Mouse (Mus musculus) kidney, adult 2 months (tissue): Measurements from ENCODE around the gene Hhat. TPM values are rescaled to one million over a fixed set of nuclear protein-coding genes. Genes with fewer than 3 reads are reported as not detected.

Source experiments
- DNase-seq: peaks from one replicate; pipeline ENCODE4 v3.0.0; 2021
- H3K27ac ChIP-seq: fragments of 200-500 bp; 2 replicates; pipeline ENCODE4 v1.5.1; 2012; ENCODE audit warnings: low read depth, low read length, control low read depth, inconsistent platforms; ENCODE audit not compliant: insufficient read depth
- H3K27me3 ChIP-seq: fragments of 200-500 bp; replicated peaks from 2 replicates; pipeline ENCODE4 v1.6.1; 2012; ENCODE audit warnings: mild to moderate bottlenecking, moderate library complexity, low read length, inconsistent platforms; ENCODE audit not compliant: control insufficient read depth, insufficient read depth
- H3K36me3 ChIP-seq: fragments of 200-500 bp; 2 replicates; pipeline ENCODE4 v1.6.1; 2012; ENCODE audit warnings: mild to moderate bottlenecking, moderate library complexity, low read length, inconsistent platforms; ENCODE audit not compliant: control insufficient read depth, insufficient read depth
- H3K4me1 ChIP-seq: fragments of 200-500 bp; 2 replicates; pipeline ENCODE4 v1.6.1; 2011; ENCODE audit warnings: low read length; ENCODE audit not compliant: control insufficient read depth, insufficient read depth
- H3K4me3 ChIP-seq: fragments of 200-500 bp; 2 replicates; pipeline ENCODE4 v1.5.1; 2011; ENCODE audit warnings: mild to moderate bottlenecking, low read depth, low read length, control low read depth; ENCODE audit not compliant: insufficient read depth
- CTCF ChIP-seq: fragments of 200-500 bp; conservative IDR thresholded peaks from 2 replicates; pipeline ENCODE4 v1.5.1; 2011; ENCODE audit warnings: low read depth, mild to moderate bottlenecking, control low read depth, low read length, moderate library complexity, mixed read lengths; ENCODE audit not compliant: insufficient read depth, insufficient read length
- POLR2A ChIP-seq: fragments of 200-500 bp; IDR thresholded peaks from one replicate; pipeline ENCODE4 v1.6.1; 2011; ENCODE audit warnings: low read depth, low read length, control low read depth
- WGBS: fragments of 180-500 bp; shearing (Covaris S2); methylation state at CpG from one replicate; pipeline ENCODE4 v1.1.7; 2018; 5-methylcytosine and 5-hydroxymethylcytosine counted together
- polyA plus RNA-seq: library from polyadenylated mRNA; depleted of rRNA; stranded (reverse); fragments of >200 nt; gene quantifications from 2 replicates; pipeline ENCODE4 v1.2.3, GENCODE M21; 2012

Gene Hhat
- polyA plus RNA-seq, 1 experiment, result 4.9 TPM

DNA sequence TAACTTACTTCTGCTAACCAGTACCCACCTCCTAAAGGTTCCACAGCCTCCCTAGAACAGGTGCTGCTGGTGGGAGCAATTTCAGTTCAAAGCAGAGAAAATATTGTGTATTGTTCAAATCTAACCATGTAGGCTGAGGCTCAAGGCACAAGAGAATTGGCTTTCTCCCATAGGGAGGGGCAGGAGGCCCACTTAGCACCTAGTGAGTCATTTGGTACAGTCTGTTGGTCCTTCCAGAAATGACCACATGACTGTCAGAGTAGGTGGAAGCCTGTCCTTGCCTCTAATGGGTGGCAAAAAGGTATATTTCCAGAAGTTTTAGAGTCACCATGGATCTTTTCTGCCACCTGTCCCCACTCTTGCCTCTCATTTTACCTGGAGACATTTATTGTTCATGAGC is 289.6 kb downstream of the Hhat start:
- Histone ChIP-seq H3K4me1 (no peaks in the 10 kb centered on the region), H3K27me3 (no peaks in the 10 kb centered on the region), H3K27ac (no peak overlapping the region), H3K36me3 (no peaks in the 10 kb centered on the region), H3K4me3 (no peak overlapping the region)
- DNase-seq, result no peak
- TF ChIP-seq CTCF, result no peak

DNA sequence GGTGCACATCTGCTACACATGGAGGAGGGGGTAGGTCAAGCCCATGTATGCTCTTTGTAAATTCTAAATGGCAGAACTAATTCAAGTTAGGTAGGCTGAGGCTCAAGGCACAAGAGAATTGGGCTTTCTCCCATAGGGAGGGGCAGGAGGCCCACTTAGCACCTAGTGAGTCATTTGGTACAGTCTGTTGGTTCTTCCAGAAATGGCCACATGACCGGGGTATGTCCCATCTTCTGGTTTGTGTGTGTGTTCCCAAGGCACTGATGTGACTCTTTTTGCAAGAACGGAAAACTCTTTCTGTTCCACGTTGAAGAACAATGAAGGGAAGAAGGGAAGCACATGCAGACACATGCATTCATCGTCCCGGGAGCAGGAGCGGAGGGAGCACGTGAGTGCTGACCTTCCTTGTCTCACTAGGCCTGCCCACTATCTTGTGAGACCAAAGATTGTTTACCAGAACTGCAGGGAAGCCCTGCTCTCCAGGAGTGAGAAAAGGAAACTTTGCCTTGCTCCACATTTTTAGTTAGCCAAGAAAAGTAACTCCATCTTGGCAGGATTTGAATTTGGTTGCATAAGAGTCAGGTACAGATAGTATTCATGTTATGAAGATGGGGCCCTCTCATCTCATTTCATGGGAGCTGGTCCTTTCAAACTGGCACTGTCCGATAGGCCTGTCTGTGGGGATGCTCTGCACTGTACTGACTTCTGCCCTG is 290.8 kb downstream of the Hhat start:
- DNase-seq, result no peak
- no peak overlapping the region for H3K4me3 ChIP-seq
- no peak overlapping the region for H3K27ac ChIP-seq

DNA sequence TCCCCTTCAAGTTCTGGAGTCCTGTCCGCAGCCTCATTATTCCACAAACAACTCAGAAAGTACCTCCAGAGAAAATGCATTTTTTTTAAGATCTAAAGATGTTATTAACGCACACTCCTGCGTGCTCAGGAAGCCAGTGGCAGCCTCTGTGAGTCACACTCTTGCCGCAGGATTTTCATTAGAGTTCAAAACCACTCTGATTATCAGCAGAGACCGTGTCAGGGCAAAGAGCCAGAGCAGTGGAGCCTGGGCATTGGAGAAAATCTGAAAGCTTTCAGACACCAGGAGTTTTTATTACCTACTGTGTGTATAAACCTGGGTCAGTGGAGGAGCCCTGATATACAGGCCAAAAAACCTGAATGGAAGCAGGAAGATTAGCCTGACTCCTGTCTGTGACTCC is 292.8 kb downstream of the Hhat start:
- no peak for DNase-seq
- no peaks in the 10 kb centered on the region for H3K4me1 ChIP-seq
- H3K27ac ChIP-seq, result no peak overlapping the region
- no peak for TF ChIP-seq CTCF
- TF ChIP-seq POLR2A, result no peak
- 69% methylated on average over 5 of the region's 5 CpGs for WGBS
- no peak overlapping the region for H3K4me3 ChIP-seq
- no peaks in the 10 kb centered on the region for H3K36me3 ChIP-seq
- no peaks in the 10 kb centered on the region for H3K27me3 ChIP-seq

More for the DNA sequence above, 290.8 kb downstream of the Hhat start:
- no peak for TF ChIP-seq POLR2A
- no peak for TF ChIP-seq CTCF
- H3K36me3 ChIP-seq, result no peaks in the 10 kb centered on the region
- no peaks in the 10 kb centered on the region for H3K27me3 ChIP-seq
- 86% methylated on average over 8 of the region's 8 CpGs for WGBS
- H3K4me1 ChIP-seq, result no peaks in the 10 kb centered on the region

DNA sequence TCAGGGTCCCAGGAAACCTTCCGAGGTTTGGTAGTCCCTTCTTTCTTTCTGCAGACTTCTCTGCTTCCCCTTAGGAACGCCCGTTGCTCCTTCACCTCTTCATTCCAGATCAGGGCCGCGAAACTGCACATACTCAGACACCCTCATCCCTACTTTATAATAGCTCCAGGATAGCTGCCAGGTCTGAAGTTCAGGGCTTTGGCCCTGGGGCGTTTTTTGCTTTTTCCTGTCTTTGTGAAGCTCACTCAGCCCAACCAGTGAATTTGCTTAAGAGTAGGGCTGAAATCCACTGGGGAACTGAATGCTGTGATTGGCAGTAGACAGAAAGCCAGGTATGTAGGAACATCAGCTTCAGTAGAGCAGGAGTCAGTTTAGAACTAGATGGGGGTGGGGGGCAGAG is 293.5 kb downstream of the Hhat start:
- WGBS, result 51% methylated on average over 6 of the region's 6 CpGs
- Histone ChIP-seq H3K4me1 (no peaks in the 10 kb centered on the region), H3K27me3 (no peaks in the 10 kb centered on the region), H3K27ac (no peak overlapping the region), H3K4me3 (no peak overlapping the region), H3K36me3 (no peaks in the 10 kb centered on the region)
- no peak for TF ChIP-seq POLR2A
- TF ChIP-seq CTCF, result no peak
- no peak for DNase-seq

DNA sequence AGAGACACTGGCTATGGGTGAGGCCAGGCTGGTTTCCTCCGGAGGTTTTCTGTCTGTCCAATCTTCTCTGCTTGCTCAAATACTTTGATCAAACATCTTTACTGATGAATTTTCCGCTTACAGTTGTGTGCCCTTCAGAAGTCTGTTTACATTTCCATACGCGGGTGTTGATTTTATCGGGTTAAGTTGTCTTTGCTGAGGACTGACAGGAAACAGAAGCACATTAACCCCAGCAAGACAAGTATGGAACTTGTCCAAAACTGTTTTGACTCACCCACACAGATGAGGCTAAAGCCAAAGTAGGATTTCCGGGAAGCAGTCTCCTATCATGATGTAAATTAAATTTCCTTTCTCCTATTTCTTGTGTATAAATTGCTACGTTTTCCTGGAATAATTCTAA is 294.3 kb downstream of the Hhat start:
- Histone ChIP-seq H3K27ac (no peak overlapping the region), H3K4me3 (no peak overlapping the region), H3K36me3 (no peaks in the 10 kb centered on the region), H3K4me1 (no peaks in the 10 kb centered on the region), H3K27me3 (no peaks in the 10 kb centered on the region)
- WGBS, result 51% methylated on average over 7 of the region's 7 CpGs
- no peak for TF ChIP-seq CTCF
- no peak for TF ChIP-seq POLR2A
- no peak for DNase-seq

DNA sequence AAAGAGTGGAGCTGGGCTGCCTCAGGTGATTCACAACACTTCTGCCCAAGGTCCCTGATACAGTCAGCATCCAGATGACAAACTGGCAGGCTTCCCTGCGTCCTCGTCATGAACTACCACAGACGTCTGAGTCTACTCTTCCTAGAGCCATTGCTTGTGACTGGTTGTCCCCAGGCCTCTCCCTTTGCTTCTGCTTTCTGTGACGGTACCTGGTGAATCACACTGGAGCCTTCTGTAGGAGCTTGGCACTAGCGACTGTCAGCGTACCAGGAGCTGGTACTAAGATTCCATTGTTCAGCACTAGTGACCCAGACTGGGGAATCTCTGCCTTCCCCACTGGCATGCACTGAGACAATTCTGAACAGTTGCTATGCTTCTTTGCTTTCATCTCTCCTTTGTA is 297.9 kb downstream of the Hhat start:
- Histone ChIP-seq H3K36me3 (no peaks in the 10 kb centered on the region), H3K27me3 (no peaks in the 10 kb centered on the region), H3K4me3 (no peak overlapping the region), H3K27ac (no peak overlapping the region), H3K4me1 (no peaks in the 10 kb centered on the region)
- DNase-seq, result no peak
- no peak for TF ChIP-seq CTCF
- no peak for TF ChIP-seq POLR2A
- WGBS, result 93% methylated on average over 6 of the region's 6 CpGs

DNA sequence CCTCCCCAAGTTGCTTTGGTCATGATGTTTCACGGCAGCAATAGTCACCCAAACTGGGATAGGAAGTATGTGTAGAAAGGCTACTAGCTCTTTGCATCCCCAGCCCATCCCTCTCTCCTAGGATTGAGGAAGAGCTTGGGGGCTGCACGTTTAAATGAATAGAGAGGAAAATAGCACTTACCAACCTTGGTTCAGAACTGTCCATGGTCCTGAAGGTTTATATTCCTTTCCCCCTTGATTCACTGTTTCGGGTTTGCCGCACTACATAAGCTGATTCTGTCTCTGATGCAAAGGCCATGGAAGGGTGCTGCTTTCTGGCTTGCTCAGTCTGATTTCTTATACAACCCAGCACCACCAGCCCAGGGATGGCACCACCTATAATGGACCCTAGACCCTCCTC is 298.7 kb downstream of the Hhat start:
- Histone ChIP-seq H3K27ac (no peak overlapping the region), H3K36me3 (no peaks in the 10 kb centered on the region), H3K4me3 (no peak overlapping the region), H3K27me3 (no peaks in the 10 kb centered on the region), H3K4me1 (no peaks in the 10 kb centered on the region)
- DNase-seq, result no peak
- TF ChIP-seq CTCF (no peak), POLR2A (no peak)
- 45% methylated on average over 4 of the region's 4 CpGs for WGBS
